Mouse (Mus musculus) B cell, adult 2 months (primary cell): ENCODE measurements around the gene Kif4.
A peak's percentile ranks its signal among the peaks of the same experiment; 100 is the strongest.

Experiments used
- DNase-seq, 2 experiments: peaks; one replicate each; pipeline ENCODE4 v3.0.0; 2022

Kif4 gene

GRCm38 (mm10) chrX:100625546-100625801, at the start of gene Kif4:
Gene Kif4, plus strand, starts transcription at chrX:100625737.
- no peak for DNase-seq

GRCm38 (mm10) chrX:100594791-100595190, 30.7 kb upstream of the Kif4 start, which contains the start of gene P2ry4:
Gene P2ry4, minus strand, starts transcription at chrX:100594869.
- no peak for DNase-seq

DNA sequence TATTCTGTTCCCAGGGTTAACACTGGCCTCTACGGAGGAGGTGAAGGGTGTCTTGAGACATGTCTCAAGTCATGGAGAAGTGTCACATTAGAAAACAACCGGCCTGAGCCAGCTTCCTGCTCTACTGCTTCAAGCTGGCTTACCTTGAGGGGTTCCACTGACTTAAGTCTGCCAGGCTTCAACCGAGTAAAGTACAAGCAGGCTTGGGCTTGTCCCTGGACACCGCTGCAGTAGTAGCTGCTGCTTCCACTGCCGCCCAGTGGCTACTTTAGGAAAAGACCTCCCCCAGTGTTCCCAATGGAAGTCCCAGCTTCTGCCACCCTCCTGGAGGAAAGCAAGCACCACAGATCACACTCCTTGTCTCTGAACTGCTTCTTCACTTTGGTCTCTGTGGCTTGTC, 28.1 kb upstream of the Kif4 start:
- no peak for DNase-seq

DNA sequence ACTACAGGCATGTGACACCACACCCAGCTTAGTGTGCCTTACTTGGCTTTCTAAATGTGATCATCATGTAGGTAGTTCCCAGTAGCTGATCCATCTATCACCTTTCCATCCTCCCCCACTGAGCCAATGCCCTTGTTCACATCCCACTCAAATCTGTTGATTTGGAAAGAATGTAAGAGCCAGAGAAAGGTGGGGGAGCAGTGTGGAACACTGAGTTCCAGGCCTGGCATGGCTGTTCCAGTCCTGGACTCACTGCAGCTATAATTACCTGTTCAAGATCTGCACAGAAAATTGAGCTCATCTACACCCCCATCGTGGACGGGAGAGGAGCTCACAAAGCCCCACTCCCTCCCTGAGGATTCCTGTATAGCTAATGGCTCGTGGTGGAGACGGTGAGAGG, 25.8 kb upstream of the Kif4 start:
- no peak for DNase-seq

DNA sequence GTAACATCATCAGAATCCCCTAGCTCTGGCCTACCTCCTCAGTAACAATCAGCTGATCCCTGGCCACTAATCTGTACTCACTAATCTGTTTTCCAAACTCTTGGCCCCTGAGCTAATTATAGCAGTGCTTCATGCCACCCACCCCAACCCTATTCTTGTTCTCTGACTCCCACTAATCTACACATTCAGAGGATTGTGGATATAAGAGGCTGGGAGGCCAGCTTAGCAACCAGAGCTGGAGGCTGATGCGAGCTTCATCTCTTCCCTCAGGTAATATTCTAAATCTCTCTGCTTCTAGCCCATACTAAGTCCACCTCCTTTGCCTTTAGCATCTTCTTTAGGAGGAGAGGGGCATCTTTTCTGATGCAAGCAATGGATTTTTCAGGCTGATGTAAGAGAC, 20.2 kb upstream of the Kif4 start, which contains the start of gene Arr3:
Gene Arr3 (plus strand): TSS at position 184 of the 400 bp plus-strand sequence.
- no peak for DNase-seq

DNA sequence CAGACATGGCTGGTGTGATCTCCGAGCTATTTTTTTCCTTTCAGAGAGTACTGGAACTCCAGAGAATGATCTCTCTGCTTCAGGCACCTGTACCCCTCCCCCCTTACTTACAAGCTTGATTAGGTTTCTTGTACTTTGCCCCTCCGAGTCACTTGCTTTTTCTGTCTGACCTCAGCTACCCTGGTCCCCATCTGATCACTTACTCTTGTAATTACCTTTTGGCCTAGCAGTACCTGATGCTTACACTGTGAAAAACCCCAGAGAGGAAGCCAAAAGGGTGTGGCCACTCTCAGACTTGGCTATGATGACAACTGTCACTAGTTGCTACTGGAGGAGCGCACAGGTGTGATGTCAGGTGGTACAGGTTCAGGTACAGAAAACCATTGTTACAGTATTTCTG, 7.0 kb upstream of the Kif4 start:
- DNase-seq: no peak

GRCm38 (mm10) chrX:100621366-100621765, 4.2 kb upstream of the Kif4 start:
- no peak for DNase-seq

DNA sequence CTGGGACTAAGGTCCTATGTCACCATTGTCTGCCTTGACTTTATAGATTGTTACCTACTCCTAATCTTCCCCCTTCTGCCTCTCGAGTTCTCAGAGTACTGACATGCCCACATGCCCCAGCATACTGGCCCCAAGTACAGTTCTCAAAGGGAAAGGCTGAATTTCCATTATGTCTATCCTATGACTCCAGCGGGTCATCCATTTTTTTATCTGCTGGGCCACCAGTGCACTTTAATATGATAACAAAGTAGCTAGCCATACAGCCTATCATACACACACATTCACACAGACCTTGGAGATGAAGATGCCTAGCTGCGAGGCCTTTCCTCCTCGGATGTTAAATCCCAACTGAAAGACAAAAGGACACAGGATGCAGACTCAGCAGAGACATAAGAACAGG, 1.3 kb upstream of the Kif4 start:
- no peak for DNase-seq

GRCm38 (mm10) chrX:100625146-100625545, 391 bp upstream of the Kif4 start:
- DNase-seq: no peak

DNA sequence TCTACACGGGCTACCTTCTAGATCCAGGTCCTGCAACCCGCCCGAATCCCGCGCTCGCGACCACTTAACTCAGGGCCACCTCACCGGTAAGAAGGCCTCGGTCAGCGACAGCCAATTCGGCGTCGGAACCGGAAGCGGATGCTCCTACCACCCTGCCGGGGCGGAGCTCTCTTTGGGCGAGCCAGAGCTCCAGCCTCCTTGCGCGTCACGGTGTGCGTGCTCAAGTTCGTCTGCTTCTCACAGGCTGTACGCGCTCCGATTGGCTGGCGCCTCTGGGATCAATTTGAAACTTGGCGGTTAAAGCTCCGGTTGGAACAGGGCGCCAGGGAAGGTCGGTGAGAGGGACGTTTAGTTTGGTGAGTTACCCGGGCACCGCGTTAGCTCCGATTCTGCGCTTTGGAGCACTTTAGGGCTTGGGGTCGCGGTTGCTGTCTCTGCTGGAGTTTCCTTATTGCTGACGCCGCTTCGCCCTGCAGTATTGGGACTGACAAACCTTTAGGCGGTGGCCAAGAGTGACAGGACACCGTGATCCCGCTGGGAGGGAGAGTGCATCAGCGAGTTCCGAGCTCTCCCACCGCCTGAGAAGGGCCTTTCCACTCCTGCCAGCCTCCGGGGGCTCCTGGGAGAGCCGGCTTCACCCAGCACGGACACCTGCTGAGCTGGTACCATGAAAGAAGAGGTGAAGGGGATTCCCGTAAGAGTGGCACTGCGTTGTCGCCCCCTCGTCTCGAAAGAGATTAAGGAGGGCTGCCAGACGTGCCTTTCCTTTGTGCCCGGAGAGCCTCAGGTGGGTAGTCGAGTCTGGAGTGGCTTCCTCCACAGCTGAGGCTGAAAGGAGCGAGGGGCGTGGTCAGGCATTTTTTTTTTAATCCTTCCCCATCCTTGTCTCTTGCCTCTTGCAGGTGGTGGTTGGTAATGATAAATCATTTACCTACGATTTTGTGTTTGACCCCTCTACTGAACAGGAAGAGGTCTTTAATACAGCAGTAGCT, 561 bp downstream of the Kif4 start, which contains the start of gene Pdzd11:
Gene Pdzd11 (minus strand): TSS at position 767 of the 992 bp plus-strand sequence.
- DNase-seq: peak; percentile 82 to 87

DNA sequence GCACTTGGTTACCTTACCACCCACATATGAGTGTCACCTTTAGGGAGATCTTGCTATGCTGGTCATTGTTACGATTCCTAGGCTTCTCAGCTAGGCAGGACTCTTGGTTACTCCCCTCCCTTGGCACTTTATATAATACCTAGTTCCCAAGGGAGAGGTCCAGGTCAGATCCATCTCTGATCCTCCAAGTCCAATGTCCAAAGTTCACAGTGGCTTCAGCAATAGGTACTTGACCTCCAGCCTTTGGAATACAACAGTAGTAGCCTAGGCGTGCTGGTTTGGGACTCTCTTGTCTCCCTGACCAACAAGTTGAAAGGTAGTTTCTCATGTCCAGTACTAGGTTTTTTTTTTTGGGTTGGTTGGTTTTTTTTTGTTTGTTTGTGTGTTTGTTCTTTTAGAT, 3.5 kb downstream of the Kif4 start:
- DNase-seq: no peak

- DNase-seq: no peak
These were observed 12.9 kb downstream of the Kif4 start for GRCm38 (mm10) chrX:100638477-100638876.

DNA sequence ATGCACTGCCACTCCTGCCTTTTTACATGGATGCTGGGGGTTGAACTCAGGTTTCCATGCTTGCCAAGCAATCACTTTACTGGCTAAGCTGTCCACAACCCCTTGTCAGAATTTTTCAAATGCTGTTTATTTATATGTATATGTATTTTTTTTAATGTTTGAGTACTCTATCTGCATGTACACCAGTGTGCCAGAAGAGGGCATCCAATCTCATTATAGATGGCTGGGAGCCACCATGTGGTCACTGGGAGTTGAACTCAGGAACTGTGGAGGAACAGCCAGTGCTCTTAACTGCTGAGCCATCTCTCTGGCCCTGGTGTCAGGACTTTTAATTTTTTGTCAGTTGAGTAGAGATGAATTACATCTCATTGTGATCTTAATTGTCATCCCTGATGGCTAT, 27.3 kb downstream of the Kif4 start:
- no peak for DNase-seq

GRCm38 (mm10) chrX:100664825-100665224, 39.3 kb downstream of the Kif4 start:
- DNase-seq: no peak

DNA sequence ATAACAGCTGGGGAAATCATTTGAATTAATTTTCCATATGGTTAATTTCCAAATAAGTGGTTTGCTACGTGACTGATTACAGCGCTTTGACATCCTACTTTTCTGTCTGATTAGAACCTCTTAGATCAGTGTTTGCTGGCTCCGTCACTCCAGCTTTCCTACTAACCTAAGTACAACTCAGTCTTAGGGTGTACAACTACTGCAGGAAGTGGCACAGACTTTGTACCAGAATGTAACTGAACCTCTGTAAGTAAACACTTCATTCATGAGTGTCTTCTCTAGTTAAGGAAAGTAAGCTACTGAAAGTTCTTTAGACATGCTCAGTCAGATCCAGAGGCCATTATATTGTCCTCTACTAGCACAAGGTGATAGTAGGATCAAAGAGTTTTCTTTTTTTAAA, 52.7 kb downstream of the Kif4 start:
- no peak for DNase-seq

- no peak for DNase-seq
These were observed 61.0 kb downstream of the Kif4 start for GRCm38 (mm10) chrX:100686527-100686926.

DNA sequence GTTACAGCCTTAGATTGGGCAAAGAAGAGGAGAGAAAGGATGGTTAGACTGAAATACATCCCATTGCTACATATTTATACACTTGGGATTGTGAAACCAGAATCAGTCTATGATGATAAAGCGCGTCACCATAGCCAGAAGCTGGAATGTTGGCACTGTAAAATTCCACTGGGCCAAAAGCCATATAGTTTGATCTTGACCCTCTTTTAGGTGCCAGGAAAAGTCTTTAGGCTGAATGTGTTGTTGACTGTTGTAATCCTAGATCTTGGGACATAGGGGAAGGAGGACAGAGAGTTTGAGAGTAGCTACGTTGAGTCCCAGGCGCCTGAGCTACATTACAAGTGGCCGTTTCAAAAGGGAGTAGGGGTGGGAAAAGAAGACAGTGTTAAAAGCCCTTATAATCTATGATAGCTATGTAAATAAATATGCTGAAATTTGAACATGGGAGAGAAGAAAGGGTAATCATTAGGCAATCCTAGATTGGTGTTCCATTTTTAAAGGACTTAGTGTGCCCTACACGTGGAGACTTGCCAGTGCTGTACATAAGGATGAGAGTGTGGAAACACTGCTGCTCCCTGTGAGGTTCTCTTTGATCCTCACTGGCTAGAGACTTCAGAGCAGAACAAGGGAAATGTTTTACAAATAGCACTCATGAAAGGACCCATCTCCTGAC, 62.0 kb downstream of the Kif4 start:
- DNase-seq: no peak

DNA sequence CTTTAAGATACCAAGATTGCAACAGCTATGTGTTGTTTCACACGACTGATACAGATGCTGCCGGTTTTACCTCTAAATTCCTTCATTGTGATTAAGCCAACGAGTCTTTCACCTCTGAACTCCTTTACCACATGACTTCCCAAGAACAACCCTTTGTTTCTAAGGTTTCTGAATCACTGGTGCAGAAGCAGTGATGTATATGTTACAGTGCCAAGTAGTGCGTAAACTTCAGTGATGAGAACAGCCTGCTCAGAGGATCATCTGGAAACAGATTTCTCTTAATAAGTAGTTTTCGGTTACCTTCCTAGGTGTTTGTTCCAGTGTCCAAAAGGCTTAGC, 62.5 kb downstream of the Kif4 start:
- DNase-seq: no peak

DNA sequence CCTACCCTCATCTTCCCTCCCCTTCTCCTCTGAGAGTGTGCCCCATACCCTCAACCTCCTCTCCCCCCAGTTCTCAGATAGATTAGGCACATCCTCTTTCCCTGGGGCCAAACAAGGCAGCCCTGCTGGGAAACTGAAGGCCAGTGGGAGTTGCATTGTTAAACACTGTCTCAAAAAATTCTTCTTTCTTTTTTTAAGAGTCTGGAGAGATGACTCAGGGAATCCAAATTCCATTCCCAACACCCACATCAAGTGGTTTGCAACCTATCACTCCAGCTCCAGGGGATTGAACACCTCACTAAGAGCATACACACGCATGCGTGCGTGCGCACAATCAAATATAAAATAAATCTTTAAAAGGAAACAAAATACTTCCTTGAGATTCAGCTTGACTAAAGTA, 71.2 kb downstream of the Kif4 start:
- DNase-seq: no peak

GRCm38 (mm10) chrX:100708032-100708431, 82.5 kb downstream of the Kif4 start:
- DNase-seq: no peak

DNA sequence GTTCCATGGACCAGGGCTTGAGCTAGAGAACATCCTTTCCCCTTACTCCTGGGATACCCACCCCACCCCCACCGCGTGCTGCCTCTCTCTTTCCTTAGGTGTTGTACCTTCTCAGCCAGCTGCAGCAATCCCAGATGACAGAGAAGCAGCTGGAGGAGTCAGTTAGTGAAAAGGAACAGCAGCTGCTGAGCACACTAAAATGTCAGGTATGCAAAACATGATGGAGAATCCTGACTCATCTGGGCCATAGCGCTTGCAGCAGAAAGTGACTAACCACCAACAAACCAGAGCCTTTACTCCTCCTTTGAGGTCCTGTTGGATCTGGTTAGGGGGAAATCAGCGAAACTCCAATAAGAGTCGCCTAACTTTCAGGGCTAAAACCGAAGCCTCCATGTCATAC, 90.6 kb downstream of the Kif4 start:
- no peak for DNase-seq

DNA sequence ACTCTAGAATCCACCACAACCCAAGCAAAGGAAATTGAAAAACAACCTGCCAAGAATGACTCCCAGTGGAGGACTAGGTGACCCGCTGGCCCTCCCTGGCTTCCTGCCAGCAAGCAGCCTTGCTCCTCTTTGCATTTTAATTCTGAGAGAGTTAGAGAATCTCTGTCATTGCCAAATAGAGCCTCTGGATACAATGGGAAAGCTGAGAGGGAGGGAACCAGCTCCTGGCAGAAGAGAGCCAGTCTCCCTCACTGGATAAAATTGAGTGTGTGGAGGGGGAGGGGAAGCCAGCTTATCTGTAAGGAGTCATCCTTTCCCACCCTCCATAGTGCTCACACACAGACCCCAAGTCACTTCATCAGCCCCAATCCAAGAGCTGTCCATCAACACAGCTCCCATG, 103.4 kb downstream of the Kif4 start:
- DNase-seq: no peak

GRCm38 (mm10) chrX:100729665-100730188, 104.2 kb downstream of the Kif4 start, which contains the start of gene Gdpd2:
Gene Gdpd2, plus strand, starts transcription at chrX:100729873.
- DNase-seq: no peak

DNA sequence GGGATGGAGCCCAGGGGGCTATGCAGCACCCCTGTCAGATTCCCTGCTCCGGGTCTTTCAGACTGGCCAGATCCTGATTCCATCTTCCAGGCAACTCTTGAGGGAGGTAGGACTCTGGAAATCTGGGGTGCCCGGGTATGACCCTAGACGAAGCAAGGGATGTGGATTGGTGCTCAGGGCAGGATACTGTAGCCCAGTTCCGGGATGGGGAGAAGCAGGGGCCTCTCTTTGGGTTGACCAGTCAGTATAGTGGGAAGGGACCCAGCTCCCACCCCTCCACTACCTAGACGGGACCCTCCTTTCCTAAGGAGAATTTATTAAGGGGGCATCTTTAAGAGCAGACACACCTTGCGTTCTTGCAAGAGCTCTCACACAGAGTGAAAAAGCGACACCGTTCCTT, 104.7 kb downstream of the Kif4 start:
- DNase-seq: no peak
